Mouse (Mus musculus): ENCODE results near the gene Ndufv1. TPM values are rescaled to one million over a fixed set of nuclear protein-coding genes. Genes with fewer than 3 reads are reported as not detected.
A peak's percentile ranks its signal among the peaks of the same experiment; 100 is the strongest.
"Not testable (repeated sequence)": the region's sequence is repeated elsewhere in the genome, so short reads cannot be mapped to it uniquely, and the experiment has no call there.

Ndufv1 gene
- polyA plus RNA-seq, 1 experiment from 2014 or later = 199 TPM

GRCm38 (mm10) chr19:4037788-4038232 is 25.2 kb upstream of the Ndufv1 start, which contains the start of gene Gstp1:
Gene Gstp1 (minus strand): TSS chr19:4037985.
- H3K27me3 ChIP-seq = no peaks in the 10 kb centered on the region
- H3K9me3 ChIP-seq = no peaks in the 10 kb centered on the region
- H3K4me1 ChIP-seq = peaks cover 16% of the 10 kb centered on the region
- peak; percentile 91 for ATAC-seq (ENCODE audit: low FRiP score, low read depth)
- peaks cover 18% of the 10 kb centered on the region for H3K36me3 ChIP-seq
- H3K9ac ChIP-seq = peak within 1 kb of the TSS; percentile 80
- H3K27ac ChIP-seq = peak within 1 kb of the TSS; percentile 83
- H3K4me2 ChIP-seq (replicated peaks) = peak within 1 kb of the TSS; percentile 77
- H3K4me3 ChIP-seq = peak within 1 kb of the TSS; percentile 62
- WGBS = 0% methylated on average over 26 of the region's 26 CpGs

DNA sequence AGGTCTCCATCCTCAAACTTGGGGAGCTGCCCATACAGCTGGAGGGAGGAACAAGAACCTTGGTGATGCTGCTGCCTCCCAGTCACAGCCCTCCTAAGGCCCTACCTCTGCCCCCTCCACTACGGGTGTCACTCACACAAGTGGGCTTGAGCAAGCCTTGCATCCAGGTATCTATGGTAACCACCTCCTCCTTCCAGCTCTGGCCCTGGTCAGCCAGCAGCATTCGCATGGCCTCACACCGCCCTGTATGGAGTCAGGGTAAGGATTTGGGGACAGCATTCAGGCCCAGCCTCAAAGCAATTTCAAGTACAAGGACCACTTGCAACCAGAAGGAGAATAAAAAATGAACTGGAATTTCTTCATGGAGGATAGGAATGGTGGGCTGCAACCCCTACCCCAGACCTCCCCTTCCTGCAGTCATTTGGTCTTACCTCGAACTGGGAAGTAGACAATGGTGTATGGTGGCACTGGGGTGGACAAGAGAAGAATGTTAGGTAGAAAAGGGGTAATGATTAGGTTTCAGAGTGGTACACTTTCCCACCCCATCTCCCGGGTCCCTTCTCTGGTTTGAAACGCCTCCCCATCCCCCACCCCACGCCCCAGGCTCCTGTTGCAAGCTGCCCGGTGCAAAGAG is 24.7 kb upstream of the Ndufv1 start:
- H3K4me3 ChIP-seq = peak overlapping the region; percentile 62
- ATAC-seq (ENCODE audit: low FRiP score, low read depth) = 0 out of 2 replicates have a peak, but pooled peaks have one; percentile 13
- H3K9me3 ChIP-seq, H3K27me3 ChIP-seq: not testable (repeated sequence)
- peaks cover 16% of the 10 kb centered on the region for H3K4me1 ChIP-seq
- H3K4me2 ChIP-seq (replicated peaks) = peak overlapping the region; percentile 77
- H3K9ac ChIP-seq = peak overlapping the region; percentile 80
- peak overlapping the region; percentile 83 for H3K27ac ChIP-seq
- 21% methylated on average over 8 of the region's 8 CpGs for WGBS
- H3K36me3 ChIP-seq = peaks cover 18% of the 10 kb centered on the region

GRCm38 (mm10) chr19:4036327-4037045 is 23.9 kb upstream of the Ndufv1 start:
- Histone ChIP-seq H3K4me1 (peaks cover 16% of the 10 kb centered on the region), H3K4me2 (replicated peaks) (peak overlapping the region; percentile 48), H3K27me3 (no peaks in the 10 kb centered on the region), H3K9ac (peak overlapping the region; percentile 45; the same call in 1 of the 2 replicates), H3K27ac (no peak overlapping the region), H3K9me3 (no peaks in the 10 kb centered on the region), H3K36me3 (peaks cover 18% of the 10 kb centered on the region), H3K4me3 (no peak overlapping the region; the same call in 1 of the 2 replicates)
- no peak for ATAC-seq (ENCODE audit: low FRiP score, low read depth)
- WGBS = 73% methylated on average over 12 of the region's 12 CpGs

- Histone ChIP-seq H3K9ac (no peak overlapping the region), H3K27ac (no peak overlapping the region), H3K4me2 (replicated peaks) (no peak overlapping the region), H3K4me3 (no peak overlapping the region), H3K9me3 (no peaks in the 10 kb centered on the region), H3K4me1 (peaks cover 16% of the 10 kb centered on the region), H3K36me3 (peaks cover 18% of the 10 kb centered on the region), H3K27me3 (no peaks in the 10 kb centered on the region)
- 68% methylated on average over 5 of the region's 5 CpGs for WGBS
- no peak for ATAC-seq (ENCODE audit: low FRiP score, low read depth)
These were observed 21.1 kb upstream of the Ndufv1 start for GRCm38 (mm10) chr19:4033742-4034141.

- 83% methylated on average over 3 of the region's 3 CpGs for WGBS
- ATAC-seq (ENCODE audit: low FRiP score, low read depth) = no peak
- H3K4me1 ChIP-seq = peaks cover 15% of the 10 kb centered on the region
These were observed 20.7 kb upstream of the Ndufv1 start for GRCm38 (mm10) chr19:4033298-4033697.

DNA sequence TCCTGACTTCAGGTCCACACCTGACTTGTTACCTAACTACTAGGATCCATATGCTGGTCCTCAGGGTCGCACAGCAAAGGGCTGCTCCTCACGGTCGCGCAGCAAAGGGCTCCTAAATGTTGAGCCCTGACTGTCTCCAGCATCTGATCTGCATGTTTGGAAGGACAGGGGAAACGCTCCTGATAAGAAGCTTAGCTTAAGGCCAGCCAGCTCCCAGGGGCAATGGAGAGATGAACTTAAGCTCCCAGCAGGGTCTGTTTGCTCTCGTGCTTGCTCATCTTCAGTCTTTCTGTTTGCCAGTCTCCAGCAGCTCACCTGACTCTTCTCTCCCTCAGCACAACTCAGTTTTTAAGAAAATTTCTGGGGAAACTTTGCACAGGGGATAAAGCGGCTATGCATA is 20.1 kb upstream of the Ndufv1 start:
- H3K27me3 ChIP-seq = no peaks in the 10 kb centered on the region

More at GRCm38 (mm10) chr19:4033298-4033697, 20.7 kb upstream of the Ndufv1 start:
- no peaks in the 10 kb centered on the region for H3K27me3 ChIP-seq
- no peak overlapping the region for H3K27ac ChIP-seq
- H3K9me3 ChIP-seq = no peaks in the 10 kb centered on the region
- no peak overlapping the region for H3K4me2 ChIP-seq (replicated peaks)
- no peak overlapping the region for H3K4me3 ChIP-seq
- H3K9ac ChIP-seq = no peak overlapping the region
- peaks cover 18% of the 10 kb centered on the region for H3K36me3 ChIP-seq

GRCm38 (mm10) chr19:4027576-4027975 is 15.0 kb upstream of the Ndufv1 start:
- ATAC-seq (ENCODE audit: low FRiP score, low read depth) = no peak
- Histone ChIP-seq H3K36me3 (no peaks in the 10 kb centered on the region), H3K27ac (no peak overlapping the region)

More for the DNA sequence above, 20.1 kb upstream of the Ndufv1 start:
- Histone ChIP-seq H3K4me1 (peaks cover 13% of the 10 kb centered on the region), H3K4me2 (replicated peaks) (no peak overlapping the region), H3K36me3 (peaks cover 18% of the 10 kb centered on the region), H3K4me3 (no peak overlapping the region), H3K27ac (no peak overlapping the region), H3K9ac (no peak overlapping the region), H3K9me3 (no peaks in the 10 kb centered on the region)
- 68% methylated on average over 7 of the region's 7 CpGs for WGBS
- ATAC-seq (ENCODE audit: low FRiP score, low read depth) = no peak

DNA sequence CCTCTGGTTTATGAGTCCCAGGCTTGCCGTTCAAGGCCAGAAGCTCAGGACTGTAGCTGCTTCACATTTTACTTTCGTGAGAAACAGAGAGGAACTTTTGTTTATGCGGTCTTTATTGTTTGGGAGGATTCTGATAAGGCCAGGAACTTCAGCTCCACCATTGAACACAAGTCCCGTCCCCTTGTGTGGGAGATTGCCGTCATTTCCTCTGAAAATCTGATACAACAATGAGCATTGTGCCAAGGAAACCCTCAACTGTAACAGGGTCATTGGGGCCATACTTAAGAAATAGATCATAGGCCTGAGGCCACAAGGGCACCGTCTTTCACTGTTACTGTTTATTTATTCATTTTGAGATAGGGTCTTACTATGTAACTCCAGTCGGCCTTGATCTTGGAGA is 10.6 kb upstream of the Ndufv1 start:
- Histone ChIP-seq H3K9me3 (0 out of 2 replicates have a peak, but pooled peaks cover 6% of the 10 kb centered on the region), H3K4me3 (no peak overlapping the region), H3K4me2 (replicated peaks) (no peak overlapping the region), H3K9ac (no peak overlapping the region), H3K36me3 (no peaks in the 10 kb centered on the region), H3K27me3 (no peaks in the 10 kb centered on the region), H3K4me1 (peaks cover 8% of the 10 kb centered on the region; the same call in 1 of the 2 replicates), H3K27ac (no peak overlapping the region)
- 74% methylated on average over 7 of the region's 7 CpGs for WGBS
- ATAC-seq (ENCODE audit: low FRiP score, low read depth) = no peak

More at GRCm38 (mm10) chr19:4027576-4027975, 15.0 kb upstream of the Ndufv1 start:
- no peak overlapping the region for H3K4me3 ChIP-seq
- H3K27me3 ChIP-seq = no peaks in the 10 kb centered on the region
- no peak overlapping the region for H3K4me2 ChIP-seq (replicated peaks)
- 0 out of 2 replicates have a peak, but pooled peaks cover 6% of the 10 kb centered on the region for H3K9me3 ChIP-seq
- H3K9ac ChIP-seq = no peak overlapping the region
- no peaks in the 10 kb centered on the region for H3K4me1 ChIP-seq

DNA sequence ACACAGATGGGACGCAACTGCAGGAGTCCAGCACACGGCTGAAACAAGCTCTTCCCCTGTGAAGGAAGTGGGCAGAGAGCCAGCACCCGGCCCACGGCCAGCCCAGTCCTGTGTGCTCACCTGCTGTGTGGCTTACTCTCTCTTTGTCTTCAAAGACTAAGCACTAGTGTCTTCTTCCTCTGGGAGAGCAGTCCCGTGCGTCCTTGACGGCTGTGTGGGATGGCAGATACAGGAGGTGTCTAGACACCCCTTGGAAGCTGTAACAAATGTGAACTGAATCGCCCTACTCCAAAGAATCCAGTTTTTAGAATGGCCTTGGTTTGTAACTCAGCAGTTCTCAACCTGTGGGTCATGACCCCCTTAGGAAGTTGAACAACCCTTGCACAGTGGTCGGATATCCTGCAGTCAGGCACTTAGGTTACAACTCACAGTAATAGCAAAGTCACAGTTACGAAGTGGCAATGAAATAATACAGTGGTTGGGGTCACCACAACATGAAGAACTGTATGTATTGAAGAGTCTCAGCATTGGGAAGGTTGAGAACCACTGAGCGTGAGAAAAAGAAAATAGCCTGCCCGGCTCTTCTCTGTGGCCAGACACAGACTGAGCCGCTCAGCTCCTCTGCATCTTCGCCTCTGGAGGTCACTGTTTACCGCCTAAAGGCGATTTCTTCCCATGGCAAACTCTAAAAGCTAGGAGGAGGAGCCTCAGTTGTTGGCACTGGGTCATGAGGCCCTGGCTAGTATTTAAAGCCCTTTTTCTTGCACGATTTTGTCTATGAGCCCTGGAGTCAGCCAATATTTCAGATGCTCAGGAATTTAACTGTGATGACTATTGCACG is 6.4 kb upstream of the Ndufv1 start:
- ATAC-seq (ENCODE audit: low FRiP score, low read depth) = peak; percentile 86
- peaks cover 8% of the 10 kb centered on the region; the same call in 1 of the 2 replicates for H3K4me1 ChIP-seq
- no peaks in the 10 kb centered on the region for H3K27me3 ChIP-seq
- no peaks in the 10 kb centered on the region for H3K36me3 ChIP-seq
- no peak overlapping the region for H3K9ac ChIP-seq
- no peaks in the 10 kb centered on the region for H3K9me3 ChIP-seq
- 39% methylated on average over 18 of the region's 18 CpGs for WGBS
- no peak overlapping the region for H3K4me2 ChIP-seq (replicated peaks)
- H3K27ac ChIP-seq = no peak overlapping the region
- H3K4me3 ChIP-seq = no peak overlapping the region

DNA sequence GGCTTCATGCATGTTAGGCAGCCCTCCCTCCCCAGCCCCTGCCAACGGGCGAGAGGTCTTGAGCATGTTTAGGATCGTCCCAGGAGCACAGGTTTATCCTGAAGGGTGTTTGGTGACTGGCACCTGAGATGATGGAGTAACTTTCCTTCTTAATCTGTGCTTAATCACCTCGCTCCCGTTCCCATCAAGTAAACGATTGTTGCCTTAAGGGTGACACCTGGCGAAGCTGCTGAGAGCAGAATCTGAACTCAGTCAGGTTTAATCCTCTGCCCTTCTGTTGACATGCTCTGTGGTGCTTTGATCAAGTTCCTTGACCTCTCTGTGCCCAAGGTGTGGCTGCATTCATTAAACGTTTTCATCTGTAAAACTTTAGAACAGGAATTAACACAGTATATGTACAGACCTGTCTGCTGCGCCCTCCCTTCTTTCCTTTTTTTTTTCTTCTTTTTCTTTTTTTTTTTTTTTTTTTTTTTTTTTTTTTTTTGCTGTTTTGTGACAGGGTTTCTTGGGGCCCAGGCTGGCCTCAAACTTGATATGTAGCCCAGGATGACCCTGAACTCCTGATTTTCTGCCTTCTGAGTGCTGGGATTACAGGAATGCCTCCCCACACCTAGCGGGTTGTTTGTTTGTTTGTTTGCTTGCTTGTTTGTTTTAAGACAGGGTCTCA is 5.4 kb upstream of the Ndufv1 start:
- no peak for ATAC-seq (ENCODE audit: low FRiP score, low read depth)
- Histone ChIP-seq H3K9me3 (no peaks in the 10 kb centered on the region), H3K9ac (no peak overlapping the region), H3K4me2 (replicated peaks) (no peak overlapping the region), H3K4me3 (no peak overlapping the region), H3K27ac (no peak overlapping the region), H3K36me3 (no peaks in the 10 kb centered on the region), H3K27me3 (no peaks in the 10 kb centered on the region), H3K4me1 (peaks cover 8% of the 10 kb centered on the region; the same call in 1 of the 2 replicates)
- WGBS = 55% methylated on average over 10 of the region's 10 CpGs

- no peaks in the 10 kb centered on the region for H3K27me3 ChIP-seq
- peaks cover 5% of the 10 kb centered on the region for H3K36me3 ChIP-seq
- no peak overlapping the region for H3K4me3 ChIP-seq
- peaks cover 14% of the 10 kb centered on the region for H3K4me1 ChIP-seq
- H3K9ac ChIP-seq = no peak overlapping the region
- H3K9me3 ChIP-seq = no peaks in the 10 kb centered on the region
- 50% methylated on average over 5 of the region's 5 CpGs for whole genome bisulfite sequencing
- no peak overlapping the region for H3K27ac ChIP-seq
- H3K4me2 ChIP-seq (replicated peaks) = no peak overlapping the region
- ATAC-seq (ENCODE audit: low FRiP score, low read depth) = no peak
These were observed 3.0 kb upstream of the Ndufv1 start for GRCm38 (mm10) chr19:4015635-4016034.
